Mouse (Mus musculus): ENCODE results near the gene Oat. TPM values are rescaled to one million over a fixed set of nuclear protein-coding genes. Genes with fewer than 3 reads are reported as not detected.

Gene Oat
- polyA plus RNA-seq, 1 experiment from 2014 or later, result 161 TPM

GRCm38 (mm10) chr7:132585695-132586491 is 9.7 kb upstream of the Oat start:
- H3K4me2 ChIP-seq (ENCODE audit: low read depth, low read length), result no peak overlapping the region
- H3K9me3 ChIP-seq (replicated peaks; ENCODE audit: control insufficient read depth, low read length), result no peaks in the 10 kb centered on the region
- H3K27me3 ChIP-seq (ENCODE audit: control insufficient read depth, insufficient read depth, low read length), result no peaks in the 10 kb centered on the region
- no peaks in the 10 kb centered on the region for H3K36me3 ChIP-seq (replicated peaks; ENCODE audit: control insufficient read depth, insufficient read depth, low read depth, low read length)
- ATAC-seq (replicated peaks; ENCODE audit: insufficient number of reproducible peaks, low FRiP score, low TSS enrichment, low read depth) (no peak), DNase-seq (ENCODE audit: low spot score) (no peak)
- H3K4me3 ChIP-seq (ENCODE audit: low read depth, low read length), result no peak overlapping the region
- no peak overlapping the region for H3K27ac ChIP-seq (replicated peaks; ENCODE audit: low read depth, low read length)
- H3K9ac ChIP-seq (replicated peaks; ENCODE audit: low read length), result no peak overlapping the region
- 62% methylated on average over 3 of the region's 3 CpGs for WGBS
- no peaks in the 10 kb centered on the region for H3K4me1 ChIP-seq (ENCODE audit: control insufficient read depth, insufficient read depth, low read length)

- Histone ChIP-seq H3K4me1 (ENCODE audit: control insufficient read depth, insufficient read depth, low read length) (no peaks in the 10 kb centered on the region), H3K36me3 (replicated peaks; ENCODE audit: control insufficient read depth, insufficient read depth, low read depth, low read length) (no peaks in the 10 kb centered on the region), H3K27ac (replicated peaks; ENCODE audit: low read depth, low read length) (no peak overlapping the region), H3K4me3 (ENCODE audit: low read depth, low read length) (no peak overlapping the region), H3K27me3 (ENCODE audit: control insufficient read depth, insufficient read depth, low read length) (no peaks in the 10 kb centered on the region; the same call in 1 of the 2 replicates), H3K9me3 (replicated peaks; ENCODE audit: control insufficient read depth, low read length) (no peaks in the 10 kb centered on the region), H3K9ac (replicated peaks; ENCODE audit: low read length) (no peak overlapping the region), H3K4me2 (ENCODE audit: low read depth, low read length) (no peak overlapping the region)
- no peak for ATAC-seq (replicated peaks; ENCODE audit: insufficient number of reproducible peaks, low FRiP score, low TSS enrichment, low read depth)
- no peak for DNase-seq (ENCODE audit: low spot score)
- WGBS, result 85% methylated on average over 2 of the region's 2 CpGs
Measured at GRCm38 (mm10) chr7:132581441-132581840, 5.2 kb upstream of the Oat start.

GRCm38 (mm10) chr7:132580511-132580910 is 4.3 kb upstream of the Oat start:
- WGBS, result 74% methylated on average over 6 of the region's 6 CpGs
- Histone ChIP-seq H3K27me3 (ENCODE audit: control insufficient read depth, insufficient read depth, low read length) (no peaks in the 10 kb centered on the region; the same call in 1 of the 2 replicates), H3K4me1 (ENCODE audit: control insufficient read depth, insufficient read depth, low read length) (no peaks in the 10 kb centered on the region), H3K27ac (replicated peaks; ENCODE audit: low read depth, low read length) (no peak overlapping the region), H3K4me3 (ENCODE audit: low read depth, low read length) (no peak overlapping the region), H3K9ac (replicated peaks; ENCODE audit: low read length) (no peak overlapping the region), H3K36me3 (replicated peaks; ENCODE audit: control insufficient read depth, insufficient read depth, low read depth, low read length) (no peaks in the 10 kb centered on the region), H3K9me3 (replicated peaks; ENCODE audit: control insufficient read depth, low read length) (no peaks in the 10 kb centered on the region), H3K4me2 (ENCODE audit: low read depth, low read length) (no peak overlapping the region)
- ATAC-seq (replicated peaks; ENCODE audit: insufficient number of reproducible peaks, low FRiP score, low TSS enrichment, low read depth) (no peak), DNase-seq (ENCODE audit: low spot score) (no peak)

GRCm38 (mm10) chr7:132576891-132577290 is 693 bp upstream of the Oat start:
- DNase-seq (ENCODE audit: low spot score) (no peak), ATAC-seq (replicated peaks; ENCODE audit: insufficient number of reproducible peaks, low FRiP score, low TSS enrichment, low read depth) (no peak)
- Histone ChIP-seq H3K27ac (replicated peaks; ENCODE audit: low read depth, low read length) (no peak overlapping the region), H3K36me3 (replicated peaks; ENCODE audit: control insufficient read depth, insufficient read depth, low read depth, low read length) (no peaks in the 10 kb centered on the region), H3K4me3 (ENCODE audit: low read depth, low read length) (no peak overlapping the region), H3K4me2 (ENCODE audit: low read depth, low read length) (no peak overlapping the region; the same call in 1 of the 2 replicates), H3K9ac (replicated peaks; ENCODE audit: low read length) (peak overlapping the region; percentile 29; the same call in 1 of the 2 replicates), H3K27me3 (ENCODE audit: control insufficient read depth, insufficient read depth, low read length) (no peaks in the 10 kb centered on the region; the same call in 1 of the 2 replicates), H3K4me1 (ENCODE audit: control insufficient read depth, insufficient read depth, low read length) (no peaks in the 10 kb centered on the region), H3K9me3 (replicated peaks; ENCODE audit: control insufficient read depth, low read length) (no peaks in the 10 kb centered on the region)
- WGBS, result 59% methylated on average over 4 of the region's 4 CpGs

GRCm38 (mm10) chr7:132575623-132576022 is 575 bp downstream of the Oat start:
- Histone ChIP-seq H3K9ac (replicated peaks; ENCODE audit: low read length) (peak overlapping the region; percentile 67), H3K9me3 (replicated peaks; ENCODE audit: control insufficient read depth, low read length) (no peaks in the 10 kb centered on the region), H3K36me3 (replicated peaks; ENCODE audit: control insufficient read depth, insufficient read depth, low read depth, low read length) (no peaks in the 10 kb centered on the region), H3K4me1 (ENCODE audit: control insufficient read depth, insufficient read depth, low read length) (no peaks in the 10 kb centered on the region), H3K27ac (replicated peaks; ENCODE audit: low read depth, low read length) (peak overlapping the region; percentile 81), H3K4me2 (ENCODE audit: low read depth, low read length) (peak overlapping the region; percentile 76), H3K27me3 (ENCODE audit: control insufficient read depth, insufficient read depth, low read length) (no peaks in the 10 kb centered on the region; the same call in 1 of the 2 replicates), H3K4me3 (ENCODE audit: low read depth, low read length) (peak overlapping the region; percentile 63)
- ATAC-seq (replicated peaks; ENCODE audit: insufficient number of reproducible peaks, low FRiP score, low TSS enrichment, low read depth), result peak; percentile 91
- peak; percentile 89 for DNase-seq (ENCODE audit: low spot score)
- WGBS, result under 1% methylated on average over 13 of the region's 13 CpGs

- Histone ChIP-seq H3K36me3 (replicated peaks; ENCODE audit: control insufficient read depth, insufficient read depth, low read depth, low read length) (peaks cover 2% of the 10 kb centered on the region; the same call in 1 of the 2 replicates), H3K27me3 (ENCODE audit: control insufficient read depth, insufficient read depth, low read length) (no peaks in the 10 kb centered on the region; the same call in 1 of the 2 replicates), H3K4me1 (ENCODE audit: control insufficient read depth, insufficient read depth, low read length) (no peaks in the 10 kb centered on the region), H3K27ac (replicated peaks; ENCODE audit: low read depth, low read length) (no peak overlapping the region), H3K9me3 (replicated peaks; ENCODE audit: control insufficient read depth, low read length) (no peaks in the 10 kb centered on the region), H3K9ac (replicated peaks; ENCODE audit: low read length) (no peak overlapping the region), H3K4me3 (ENCODE audit: low read depth, low read length) (no peak overlapping the region), H3K4me2 (ENCODE audit: low read depth, low read length) (no peak overlapping the region)
- 89% methylated on average over 5 of the region's 5 CpGs for WGBS
- ATAC-seq (replicated peaks; ENCODE audit: insufficient number of reproducible peaks, low FRiP score, low TSS enrichment, low read depth) (no peak), DNase-seq (ENCODE audit: low spot score) (no peak)
Measured at GRCm38 (mm10) chr7:132574646-132575045, 1.6 kb downstream of the Oat start.

GRCm38 (mm10) chr7:132573205-132573604 is 3.0 kb downstream of the Oat start:
- Histone ChIP-seq H3K4me2 (ENCODE audit: low read depth, low read length) (no peak overlapping the region), H3K9me3 (replicated peaks; ENCODE audit: control insufficient read depth, low read length) (no peaks in the 10 kb centered on the region), H3K4me3 (ENCODE audit: low read depth, low read length) (no peak overlapping the region), H3K36me3 (replicated peaks; ENCODE audit: control insufficient read depth, insufficient read depth, low read depth, low read length) (peaks cover 3% of the 10 kb centered on the region; the same call in 1 of the 2 replicates), H3K4me1 (ENCODE audit: control insufficient read depth, insufficient read depth, low read length) (no peaks in the 10 kb centered on the region), H3K27me3 (ENCODE audit: control insufficient read depth, insufficient read depth, low read length) (no peaks in the 10 kb centered on the region; the same call in 1 of the 2 replicates), H3K27ac (replicated peaks; ENCODE audit: low read depth, low read length) (no peak overlapping the region), H3K9ac (replicated peaks; ENCODE audit: low read length) (no peak overlapping the region)
- ATAC-seq (replicated peaks; ENCODE audit: insufficient number of reproducible peaks, low FRiP score, low TSS enrichment, low read depth) (no peak), DNase-seq (ENCODE audit: low spot score) (no peak)
- 35% methylated on average over 6 of the region's 6 CpGs for WGBS

GRCm38 (mm10) chr7:132572738-132573137 is 3.5 kb downstream of the Oat start:
- Histone ChIP-seq H3K4me2 (ENCODE audit: low read depth, low read length) (no peak overlapping the region), H3K4me1 (ENCODE audit: control insufficient read depth, insufficient read depth, low read length) (no peaks in the 10 kb centered on the region), H3K9me3 (replicated peaks; ENCODE audit: control insufficient read depth, low read length) (no peaks in the 10 kb centered on the region), H3K27me3 (ENCODE audit: control insufficient read depth, insufficient read depth, low read length) (no peaks in the 10 kb centered on the region; the same call in 1 of the 2 replicates), H3K27ac (replicated peaks; ENCODE audit: low read depth, low read length) (no peak overlapping the region), H3K36me3 (replicated peaks; ENCODE audit: control insufficient read depth, insufficient read depth, low read depth, low read length) (peaks cover 3% of the 10 kb centered on the region; the same call in 1 of the 2 replicates), H3K4me3 (ENCODE audit: low read depth, low read length) (no peak overlapping the region), H3K9ac (replicated peaks; ENCODE audit: low read length) (no peak overlapping the region)
- 63% methylated on average over 3 of the region's 3 CpGs for WGBS
- no peak for DNase-seq (ENCODE audit: low spot score)
- no peak for ATAC-seq (replicated peaks; ENCODE audit: insufficient number of reproducible peaks, low FRiP score, low TSS enrichment, low read depth)

All from embryonic facial prominence, embryonic 11.5 days (tissue).